Mouse (Mus musculus): Measurements from ENCODE around the gene Mrpl52. TPM values are rescaled to one million over a fixed set of nuclear protein-coding genes. Genes with fewer than 3 reads are reported as not detected.

The Mrpl52 gene
- polyA plus RNA-seq, 2 experiments from 2014 or later = 315 to 319 TPM

DNA sequence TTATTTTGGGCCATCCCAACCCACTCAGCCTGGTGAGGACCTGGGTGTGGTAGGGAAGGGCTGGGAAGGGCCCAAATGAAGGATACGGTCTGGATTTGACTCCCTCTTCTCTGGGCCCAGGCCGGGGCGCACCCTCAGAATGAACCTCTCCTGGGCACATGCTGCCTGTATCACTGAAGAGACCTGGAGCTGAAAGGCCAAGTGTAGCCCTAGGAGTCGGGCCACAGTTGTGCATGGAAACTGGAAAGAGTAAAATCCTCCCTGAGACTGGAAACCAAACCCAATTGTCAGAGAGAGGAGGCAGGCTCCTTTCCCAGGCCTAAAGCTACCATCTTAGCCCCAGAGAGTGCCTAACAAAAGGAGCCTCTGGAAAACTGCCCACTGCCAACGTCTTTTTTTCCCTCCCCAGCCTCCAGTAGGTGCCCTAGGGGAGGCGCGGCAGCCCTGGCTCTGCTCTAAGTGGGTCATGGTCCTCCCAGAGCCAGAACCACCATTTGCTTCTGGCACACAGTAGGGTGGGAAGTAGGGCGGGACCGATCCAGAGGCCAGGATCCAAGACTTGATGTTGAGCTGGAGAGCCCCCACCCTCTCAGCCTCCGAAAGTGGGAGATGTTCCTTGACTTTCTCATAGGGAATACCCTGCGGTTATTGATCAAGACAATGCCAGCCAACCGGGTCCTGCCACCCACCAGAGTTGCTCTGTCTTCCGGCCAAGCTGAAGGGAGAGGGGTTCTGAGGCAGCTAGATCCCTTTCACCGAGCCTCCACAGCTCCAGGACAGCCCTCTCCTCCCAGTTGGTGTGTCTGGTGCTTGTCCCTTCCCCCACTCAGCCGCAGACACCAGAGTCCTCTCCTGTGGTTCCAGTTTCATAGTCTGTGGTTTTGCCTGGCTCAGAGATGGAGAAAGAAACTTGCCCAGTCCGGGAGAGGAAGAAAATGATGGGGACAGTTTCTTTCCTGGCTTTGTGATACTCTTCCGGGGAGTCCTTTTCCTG is 6.4 kb downstream of the Mrpl52 start:
- ATAC-seq = no peak

DNA sequence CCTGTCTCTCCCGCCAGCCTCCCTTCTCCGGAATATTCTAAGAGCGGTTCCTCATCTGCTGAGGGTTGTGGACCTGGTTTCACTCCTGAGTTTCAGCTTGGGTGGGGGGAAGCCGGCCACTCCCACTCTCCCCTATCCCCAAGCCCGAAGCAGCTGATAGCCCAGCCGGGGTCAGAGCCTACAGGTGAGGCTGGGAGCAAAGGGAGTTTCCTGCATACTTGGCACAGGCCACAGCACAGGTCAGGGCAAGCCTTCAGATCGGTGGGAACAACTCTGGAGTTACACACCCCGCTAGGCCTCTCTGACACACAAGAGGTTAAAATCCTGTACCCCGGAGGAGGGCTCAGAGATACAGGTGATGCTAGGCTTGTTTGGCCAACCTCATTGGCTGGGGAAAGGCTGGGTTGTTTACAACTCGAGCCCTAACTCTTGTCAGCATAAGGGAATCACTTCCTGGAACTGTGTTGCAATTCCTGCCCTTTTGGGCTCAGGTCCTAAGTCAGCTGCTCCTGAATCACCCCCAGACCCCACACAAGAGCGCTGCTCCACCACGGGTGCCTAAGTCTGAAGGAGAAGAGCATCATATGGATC is 7.3 kb downstream of the Mrpl52 start:
- ATAC-seq = no peak

DNA sequence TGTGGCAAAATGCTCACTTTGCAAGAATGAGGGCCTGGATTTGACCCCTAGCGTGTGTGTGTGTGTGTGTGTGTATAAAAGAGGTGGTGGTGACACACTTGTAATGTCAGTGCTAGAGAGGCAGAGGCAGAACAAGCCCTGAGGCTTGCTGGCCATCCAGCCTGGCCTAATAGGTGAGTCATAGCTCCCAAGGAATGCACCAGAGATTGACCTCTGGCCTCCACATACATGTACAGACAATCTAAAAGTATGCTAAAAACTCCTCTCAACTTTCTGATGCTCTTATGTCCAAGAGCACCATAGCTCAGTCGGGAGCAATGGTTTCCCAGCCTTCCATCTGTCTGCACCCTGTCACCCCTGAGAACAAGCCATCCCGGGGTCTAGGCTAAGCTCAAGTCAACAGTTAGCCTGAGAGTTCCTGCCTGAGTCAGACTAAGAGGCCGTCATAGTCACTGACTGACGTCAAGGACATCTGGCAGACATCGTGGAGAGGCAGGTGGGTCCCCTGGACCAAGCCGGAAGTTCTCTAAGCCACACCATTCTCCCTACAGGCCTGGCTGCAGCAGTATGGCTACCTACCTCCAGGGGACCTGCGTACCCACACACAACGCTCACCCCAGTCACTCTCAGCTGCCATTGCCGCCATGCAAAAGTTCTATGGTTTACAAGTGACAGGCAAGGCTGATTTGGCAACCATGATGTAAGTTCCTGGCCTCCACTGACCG is 8.6 kb downstream of the Mrpl52 start:
- ATAC-seq = no peak

DNA sequence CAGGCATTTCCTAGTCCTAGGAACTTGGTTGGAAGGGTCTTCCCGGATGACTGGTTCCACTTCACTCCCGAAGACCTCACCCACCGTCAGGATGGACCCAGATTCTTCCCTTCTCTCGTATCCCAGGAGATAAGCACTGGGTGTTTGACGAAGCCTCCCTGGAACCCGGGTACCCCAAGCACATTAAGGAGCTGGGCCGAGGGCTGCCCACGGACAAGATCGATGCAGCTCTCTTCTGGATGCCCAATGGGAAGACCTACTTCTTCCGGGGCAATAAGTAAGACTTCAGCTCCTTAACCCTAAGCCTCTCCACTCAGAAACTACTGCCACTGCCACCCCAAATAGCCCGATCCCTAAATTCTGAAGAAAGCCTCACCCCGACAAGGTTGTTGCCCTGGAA is 12.4 kb downstream of the Mrpl52 start:
- ATAC-seq = no peak

DNA sequence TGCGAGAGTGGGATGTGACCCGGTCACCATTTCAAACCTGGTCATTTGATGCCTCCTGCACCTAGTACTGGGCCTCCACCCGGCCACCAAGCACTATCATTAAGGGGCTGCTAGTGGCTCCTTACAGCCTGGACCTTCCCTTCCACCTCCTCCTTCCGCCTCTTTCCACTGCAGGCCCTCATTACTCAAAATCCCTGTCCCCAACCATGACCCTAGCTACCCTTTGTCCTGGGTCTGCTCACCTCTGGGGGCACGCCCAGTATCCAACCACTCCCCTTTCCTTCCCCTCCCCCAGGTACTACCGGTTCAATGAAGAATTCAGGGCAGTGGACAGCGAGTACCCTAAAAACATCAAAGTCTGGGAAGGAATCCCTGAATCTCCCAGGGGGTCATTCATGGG is 12.9 kb downstream of the Mrpl52 start:
- no peak for ATAC-seq

DNA sequence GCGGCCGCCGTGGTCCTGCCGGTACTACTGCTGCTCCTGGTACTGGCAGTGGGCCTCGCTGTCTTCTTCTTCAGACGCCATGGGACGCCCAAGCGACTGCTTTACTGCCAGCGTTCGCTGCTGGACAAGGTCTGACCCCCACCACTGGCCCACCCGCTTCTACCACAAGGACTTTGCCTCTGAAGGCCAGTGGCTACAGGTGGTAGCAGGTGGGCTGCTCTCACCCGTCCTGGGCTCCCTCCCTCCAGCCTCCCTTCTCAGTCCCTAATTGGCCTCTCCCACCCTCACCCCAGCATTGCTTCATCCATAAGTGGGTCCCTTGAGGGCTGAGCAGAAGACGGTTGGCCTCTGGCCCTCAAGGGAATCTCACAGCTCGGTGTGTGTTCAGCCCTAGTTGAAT is 13.8 kb downstream of the Mrpl52 start:
- ATAC-seq = no peak

DNA sequence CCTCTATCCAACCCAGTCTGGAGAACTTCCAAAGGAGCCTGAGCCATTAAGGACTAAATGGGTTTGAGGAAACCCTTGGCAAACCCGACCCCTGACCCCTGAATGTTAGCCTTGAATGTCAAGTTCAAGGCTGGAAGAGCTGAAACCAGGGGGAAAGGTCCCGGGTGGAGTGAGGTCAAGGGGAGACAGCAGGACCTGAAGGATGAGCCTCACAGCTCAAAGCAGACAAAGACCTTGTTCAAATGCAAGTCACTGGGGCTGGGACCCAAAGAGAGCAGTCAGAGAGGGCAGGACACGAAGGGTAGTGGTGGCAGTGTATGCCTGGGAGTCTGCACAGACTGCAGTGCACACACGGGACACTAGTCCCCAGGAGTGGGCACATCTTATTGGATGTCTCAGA is 14.7 kb downstream of the Mrpl52 start:
- ATAC-seq = no peak

DNA sequence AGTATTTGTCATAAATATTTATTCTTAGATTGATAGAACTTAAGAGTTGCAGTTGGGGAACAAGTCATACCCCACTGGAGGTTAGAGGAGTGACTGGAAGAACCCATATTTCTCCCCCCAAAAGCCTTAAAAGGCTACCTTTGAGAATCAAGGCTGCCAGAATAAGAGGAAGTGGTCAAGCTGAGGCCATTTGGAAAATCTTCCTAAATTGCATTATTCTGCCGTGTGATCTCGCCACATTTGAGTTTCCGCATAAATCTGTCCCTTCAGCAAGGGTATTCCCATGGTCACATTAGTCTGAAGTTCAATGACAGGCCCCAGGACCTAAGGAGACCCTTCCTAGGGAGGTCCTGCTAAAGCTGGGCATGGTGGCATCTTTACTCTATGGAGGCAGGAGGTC is 15.8 kb downstream of the Mrpl52 start:
- no peak for ATAC-seq

DNA sequence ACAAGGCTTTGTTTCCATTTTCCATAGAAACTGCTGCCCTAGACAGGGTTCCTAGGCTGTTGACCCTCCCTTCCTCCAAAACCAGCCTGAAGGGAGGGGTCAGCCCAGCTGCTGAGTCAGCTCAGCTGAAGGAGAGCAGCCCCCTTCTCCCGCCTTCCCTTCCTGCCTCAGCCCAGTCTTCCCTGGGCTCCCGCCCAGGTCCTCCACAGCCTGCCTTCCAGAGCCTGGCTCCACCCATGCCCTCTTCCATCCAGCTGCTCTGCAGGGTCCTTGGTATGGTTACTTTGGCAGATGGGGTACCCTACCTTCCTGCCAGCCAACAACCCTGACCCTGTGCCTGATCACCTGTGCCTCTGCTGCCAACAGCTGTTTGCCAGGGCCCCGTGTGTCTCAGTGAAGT is 16.5 kb downstream of the Mrpl52 start:
- ATAC-seq = no peak

DNA sequence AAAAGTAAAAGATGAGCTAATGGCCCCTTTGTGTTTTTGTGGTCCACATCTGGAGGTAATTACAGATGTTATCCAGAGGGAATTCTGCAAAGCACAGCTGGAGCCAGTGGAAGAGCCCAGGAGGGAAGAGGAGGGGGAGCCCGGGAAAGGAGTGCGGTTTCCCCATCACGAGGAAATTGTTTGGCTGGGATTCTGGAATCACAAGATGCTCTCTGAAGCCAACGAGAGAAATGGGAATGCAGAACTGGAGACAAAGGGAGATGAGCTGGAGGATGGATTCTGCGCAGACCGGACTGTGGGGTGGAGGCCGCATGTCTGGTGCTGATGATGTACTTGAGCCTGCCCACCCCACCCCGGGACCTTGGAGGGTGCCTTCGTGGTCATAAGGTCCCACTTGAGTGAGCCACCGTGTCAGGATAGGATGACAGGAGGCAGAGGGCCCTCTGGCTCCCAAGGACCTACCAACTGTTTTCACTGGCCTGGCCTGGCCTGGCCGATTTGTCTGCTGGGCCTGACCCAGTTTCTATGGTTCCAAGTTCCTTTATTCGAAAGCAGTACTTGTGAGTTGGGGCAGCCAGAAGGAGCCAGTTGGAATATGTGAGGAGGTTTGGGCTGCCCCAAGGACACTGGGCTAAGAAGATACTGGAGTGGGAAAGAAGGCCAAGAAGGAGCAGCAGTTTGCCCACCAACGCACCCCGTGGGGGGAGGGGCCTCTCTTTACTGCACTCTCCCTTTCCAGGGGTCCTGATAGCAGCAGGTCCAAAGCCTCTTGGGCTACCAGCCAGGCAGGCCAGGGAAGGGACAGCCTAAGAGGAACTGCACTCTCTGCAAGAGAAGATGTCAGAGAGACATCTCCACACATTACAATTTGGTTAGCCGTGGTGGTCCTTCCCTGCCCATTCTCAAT is 17.3 kb downstream of the Mrpl52 start:
- no peak for ATAC-seq

DNA sequence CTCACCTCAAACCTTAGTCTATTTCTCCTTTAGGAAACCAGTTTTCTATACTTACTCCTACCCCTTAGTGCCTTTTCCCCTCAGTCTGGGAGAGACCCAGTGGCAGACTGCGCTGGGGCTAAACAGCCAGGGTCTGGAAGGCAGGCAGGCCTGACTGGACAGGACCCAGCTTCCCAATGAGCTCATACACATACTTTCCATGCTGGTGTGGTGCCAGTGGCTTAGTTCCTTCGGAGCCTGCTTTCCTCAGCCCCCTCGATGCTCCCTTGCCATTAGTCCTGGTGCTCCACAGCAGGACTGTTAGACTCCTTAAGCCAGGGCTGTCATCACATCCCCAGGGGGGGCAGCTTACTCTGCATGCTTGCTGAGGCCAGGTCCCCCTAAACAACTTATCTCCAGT is 18.8 kb downstream of the Mrpl52 start:
- ATAC-seq = no peak

DNA sequence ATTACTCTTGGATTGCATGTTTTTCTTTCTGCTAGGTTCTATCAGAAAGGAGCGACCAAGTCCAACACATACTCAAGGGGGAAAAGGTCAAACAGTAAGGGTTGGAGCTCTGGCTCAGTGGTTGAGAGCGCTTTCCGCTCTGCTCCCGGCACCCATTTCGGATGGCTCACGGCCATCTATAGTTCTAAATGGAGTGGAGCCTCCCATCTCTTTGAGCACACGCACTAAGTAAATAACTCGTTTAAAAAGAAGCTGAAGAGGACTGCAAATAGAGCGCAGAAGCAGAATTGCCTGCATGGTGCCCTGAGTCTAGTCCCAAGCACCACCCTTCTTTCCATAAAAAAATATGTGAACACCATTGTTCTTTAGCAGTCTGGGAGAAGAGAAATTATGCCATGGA is 26.9 kb downstream of the Mrpl52 start:
- ATAC-seq = no peak

DNA sequence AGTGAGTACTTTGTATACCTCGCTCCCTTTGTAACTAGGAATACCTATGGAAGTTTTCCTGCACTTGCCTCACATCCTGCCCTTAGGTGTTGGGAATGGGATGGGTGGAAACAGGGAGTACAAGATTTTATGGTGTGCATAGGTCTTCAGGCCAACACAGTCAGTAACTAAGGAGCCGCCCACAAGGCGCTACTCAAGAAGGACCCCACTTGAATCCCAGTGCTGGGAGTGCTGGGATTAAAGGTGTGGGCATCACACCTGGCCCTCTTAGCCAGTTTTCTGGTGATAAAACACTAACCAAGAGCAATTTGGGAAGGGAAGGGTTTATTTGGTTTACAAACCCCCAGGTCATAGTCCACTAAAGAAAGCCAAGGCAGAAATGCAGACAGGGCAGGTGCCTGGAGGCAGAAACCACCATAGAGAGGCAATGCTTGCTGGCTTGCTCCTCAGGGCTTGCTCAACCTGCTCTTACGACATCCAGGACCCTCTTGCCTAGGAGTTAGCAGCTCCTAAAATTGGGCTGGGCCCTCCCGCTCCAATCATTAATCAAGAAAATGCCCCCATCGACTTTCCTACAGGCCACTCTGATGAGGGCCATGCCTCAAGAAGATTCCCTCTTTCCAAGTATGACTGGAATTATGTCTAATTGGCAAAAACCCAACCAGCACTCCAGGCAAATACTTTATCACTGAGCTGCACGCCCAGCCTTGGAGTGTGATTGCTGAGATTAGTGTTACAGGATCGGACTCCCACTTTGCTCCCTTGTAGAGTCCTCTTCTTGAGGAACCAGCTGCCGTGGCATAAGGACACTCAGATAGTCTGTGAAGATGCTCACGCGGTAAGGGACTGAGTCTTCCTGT is 28.2 kb downstream of the Mrpl52 start:
- no peak for ATAC-seq

DNA sequence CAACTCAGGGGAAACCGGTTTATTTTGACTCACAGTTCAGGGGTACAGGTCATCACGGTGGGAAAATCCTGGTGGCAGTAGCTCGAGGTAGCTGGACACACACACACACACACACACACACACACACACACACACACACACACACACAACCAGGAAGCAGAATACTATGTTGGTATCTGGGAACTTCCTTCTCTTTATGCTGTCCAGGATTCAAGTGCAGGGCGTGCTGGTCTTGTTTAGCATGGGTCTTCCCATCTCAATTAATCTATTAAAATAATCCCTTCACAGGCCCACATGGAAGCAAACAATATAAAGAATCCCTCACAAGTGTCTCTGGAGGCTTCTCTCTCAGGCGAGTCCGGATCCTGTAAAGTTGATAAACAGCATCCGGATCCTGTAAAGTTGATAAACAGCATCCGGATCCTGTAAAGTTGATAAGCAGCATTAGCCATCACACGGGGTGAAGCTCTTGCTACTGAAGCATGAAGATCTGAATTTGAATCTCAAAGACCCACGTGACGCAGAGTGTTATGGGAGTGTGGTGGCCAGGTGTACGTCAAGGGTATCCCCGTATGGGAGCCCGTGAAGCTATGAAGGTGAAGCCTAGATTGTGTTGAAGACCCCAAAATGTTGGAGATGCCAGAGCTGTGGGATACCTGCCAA is 31.3 kb downstream of the Mrpl52 start:
- ATAC-seq = no peak

DNA sequence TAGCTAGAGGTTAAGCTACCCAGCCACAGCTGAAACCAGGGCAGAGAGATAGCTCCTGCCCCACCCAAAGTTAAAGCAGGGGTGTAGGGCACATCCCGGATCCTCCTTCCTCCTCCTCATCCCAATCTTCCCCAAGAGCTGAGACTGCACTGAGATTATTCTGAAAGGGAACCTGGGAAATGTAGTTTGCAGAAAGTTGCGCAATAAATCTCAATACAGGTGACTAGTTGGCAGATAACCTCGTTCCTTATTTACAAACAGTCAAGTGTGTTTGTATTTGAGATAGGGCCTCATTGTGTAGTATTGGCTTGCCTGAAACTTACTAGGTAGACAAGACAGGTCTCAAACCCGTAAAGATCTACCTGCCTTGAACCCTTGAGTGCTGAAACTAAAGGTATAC is 35.4 kb downstream of the Mrpl52 start:
- no peak for ATAC-seq

DNA sequence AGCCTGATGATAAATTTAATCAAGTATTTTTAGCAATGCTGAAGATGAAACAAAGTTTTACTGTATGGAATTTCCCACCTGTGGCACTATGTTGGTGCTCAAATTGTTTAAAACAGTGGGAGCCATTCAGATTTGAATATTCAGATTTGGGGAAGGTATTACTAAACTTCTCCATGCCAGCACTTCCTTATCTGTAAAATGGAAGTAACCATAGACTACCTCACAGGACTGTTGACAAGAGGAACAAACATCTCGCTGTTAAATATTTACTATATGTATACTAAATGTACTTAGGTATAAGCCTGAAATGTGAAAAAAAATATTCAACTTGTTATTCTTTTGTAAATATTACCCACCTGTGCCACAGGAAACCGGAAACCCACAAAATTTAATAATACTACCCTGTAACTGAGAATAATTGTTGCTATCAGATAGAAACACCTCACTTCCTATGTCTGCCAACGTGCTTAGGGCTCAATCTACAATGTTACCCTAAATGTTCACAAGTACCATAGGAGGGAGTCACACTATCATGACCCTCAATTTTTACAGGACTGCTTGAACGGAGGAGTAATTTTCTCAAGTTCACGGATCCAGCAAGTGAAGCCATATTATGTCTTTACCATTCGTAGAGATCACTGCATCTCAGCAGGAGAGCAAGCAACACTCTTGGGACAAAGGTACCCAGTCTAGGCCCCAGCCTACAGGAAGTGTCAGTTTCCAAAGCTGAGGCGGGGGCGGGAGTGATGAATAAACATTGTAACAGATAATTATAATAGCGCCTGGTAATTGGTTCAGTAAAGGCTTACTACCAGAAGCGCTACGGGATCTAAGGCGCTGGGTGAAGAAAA is 36.6 kb downstream of the Mrpl52 start:
- ATAC-seq = peak; percentile 52

DNA sequence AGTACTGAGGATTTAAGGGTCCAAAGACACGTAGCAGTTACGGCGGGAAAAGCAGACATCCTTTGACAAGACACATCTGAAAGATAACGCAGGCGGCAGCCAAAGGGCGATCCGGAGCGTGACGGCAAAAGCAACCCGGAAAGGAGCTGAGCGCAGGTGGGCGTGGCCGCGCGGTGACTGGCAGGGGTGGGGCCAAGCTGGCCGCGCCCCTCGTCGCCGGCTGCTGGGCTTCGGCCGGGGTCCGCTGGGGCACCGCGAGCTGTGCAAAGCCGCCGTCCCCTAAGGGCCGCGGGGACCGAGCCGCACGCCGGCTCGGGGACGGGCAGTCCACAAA is 37.2 kb downstream of the Mrpl52 start, which contains the start of gene Lrp10:
Gene Lrp10 (plus strand): TSS at position 179 of the 334 bp plus-strand sequence.
- ATAC-seq = peak; percentile 67

DNA sequence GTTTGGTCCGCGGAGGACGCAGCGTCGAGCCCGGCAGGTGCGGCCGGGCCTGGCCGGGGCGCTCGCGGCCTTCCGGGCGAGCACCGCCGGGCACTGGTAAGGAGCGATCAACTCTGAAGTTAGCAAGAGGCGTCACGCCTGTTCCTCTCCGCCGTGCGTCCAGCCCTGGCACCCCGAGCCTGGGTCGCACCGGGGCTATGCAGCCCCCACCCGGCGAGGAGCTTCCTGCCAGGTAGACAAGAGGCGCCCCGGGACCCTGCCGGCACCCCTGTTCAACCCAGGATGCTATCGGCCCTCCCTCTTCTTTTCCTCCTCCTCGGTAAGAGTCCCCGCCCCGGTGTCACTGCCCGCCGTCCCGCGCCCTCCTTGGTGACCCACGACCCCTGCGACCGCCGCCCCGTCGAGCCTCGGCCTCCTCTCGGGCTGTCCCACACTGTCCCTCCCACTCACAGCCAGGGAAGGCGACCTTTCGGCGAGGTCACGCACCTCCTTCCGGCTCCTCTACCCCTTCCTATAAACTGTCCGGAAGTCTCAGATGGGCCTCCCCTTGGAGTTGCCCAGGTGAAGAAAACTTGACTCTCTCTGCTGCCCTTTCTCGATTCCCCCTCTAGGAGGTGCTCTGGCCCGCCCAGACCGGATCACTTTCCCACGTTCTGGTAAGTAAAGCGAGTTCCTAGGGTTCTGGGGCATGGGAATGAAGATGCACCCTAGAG is 37.7 kb downstream of the Mrpl52 start:
- ATAC-seq = peak; percentile 55

DNA sequence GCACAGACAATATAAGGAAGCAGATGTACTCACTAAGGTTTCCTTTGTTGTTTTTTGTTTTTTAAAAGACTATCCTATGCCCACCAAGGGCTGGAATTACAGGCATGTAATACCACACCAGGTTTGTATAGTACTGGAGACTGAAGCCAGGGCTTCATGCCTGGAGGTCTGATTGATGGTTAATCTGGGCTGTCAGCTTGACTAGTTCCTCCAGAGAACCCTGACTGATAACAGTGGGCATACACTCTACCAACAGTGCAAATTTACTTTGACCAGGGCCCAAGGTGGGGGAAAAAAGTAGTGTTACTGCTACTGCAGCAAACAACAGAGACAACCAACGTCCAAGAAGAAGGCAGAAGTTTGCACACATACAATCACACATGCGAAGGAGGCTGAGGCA is 44.8 kb downstream of the Mrpl52 start:
- no peak for ATAC-seq

Data from activated CD4-positive, CD25-positive, alpha-beta regulatory T cell, adult 4 months (primary cell).